Mouse (Mus musculus) CD4-positive helper T cell, adult 2 months (primary cell): Measurements from ENCODE around the gene Vwce.

Source experiments
- DNase-seq: peaks from one replicate; pipeline ENCODE4 v3.0.0-alpha.2; 2012; ENCODE audit warnings: low read depth, missing footprints, low spot score

Gene Vwce

GRCm38 (mm10) chr19:10689470-10690166 is 55.6 kb downstream of the Vwce start:
- no peak for DNase-seq

- DNase-seq, result no peak
These were observed 56.3 kb downstream of the Vwce start for GRCm38 (mm10) chr19:10690336-10690735.

- no peak for DNase-seq
These were observed 57.1 kb downstream of the Vwce start for GRCm38 (mm10) chr19:10691121-10691520.

- no peak for DNase-seq
These were observed 57.6 kb downstream of the Vwce start for GRCm38 (mm10) chr19:10691660-10692059.

GRCm38 (mm10) chr19:10692361-10692760 is 58.3 kb downstream of the Vwce start:
- no peak for DNase-seq

GRCm38 (mm10) chr19:10693926-10694682 is 60.1 kb downstream of the Vwce start:
- no peak for DNase-seq

- no peak for DNase-seq
These were observed 61.8 kb downstream of the Vwce start for GRCm38 (mm10) chr19:10695801-10696200.

- peak; percentile 56 for DNase-seq
These were observed 64.3 kb downstream of the Vwce start for GRCm38 (mm10) chr19:10698131-10698991.

GRCm38 (mm10) chr19:10699851-10700250 is 65.8 kb downstream of the Vwce start:
- DNase-seq, result no peak

- no peak for DNase-seq
These were observed 67.2 kb downstream of the Vwce start for GRCm38 (mm10) chr19:10701013-10701726.

- DNase-seq, result no peak
These were observed 68.1 kb downstream of the Vwce start for GRCm38 (mm10) chr19:10702125-10702524.

GRCm38 (mm10) chr19:10703470-10703869 is 69.5 kb downstream of the Vwce start:
- no peak for DNase-seq

GRCm38 (mm10) chr19:10707087-10707875 is 73.3 kb downstream of the Vwce start:
- DNase-seq, result no peak

GRCm38 (mm10) chr19:10707881-10708280 is 73.9 kb downstream of the Vwce start:
- no peak for DNase-seq

- DNase-seq, result no peak
These were observed 74.9 kb downstream of the Vwce start for GRCm38 (mm10) chr19:10708900-10709299.

GRCm38 (mm10) chr19:10709360-10710087 is 75.5 kb downstream of the Vwce start:
- DNase-seq, result peak; percentile 78

GRCm38 (mm10) chr19:10710088-10710511 is 76.1 kb downstream of the Vwce start:
- DNase-seq, result peak; percentile 80

GRCm38 (mm10) chr19:10710751-10711150 is 76.7 kb downstream of the Vwce start:
- DNase-seq, result no peak

GRCm38 (mm10) chr19:10712194-10712593 is 78.2 kb downstream of the Vwce start:
- DNase-seq, result no peak

- DNase-seq, result no peak
These were observed 78.6 kb downstream of the Vwce start for GRCm38 (mm10) chr19:10712646-10713045.
